Mouse (Mus musculus) cerebellum, adult 2 months (tissue): ENCODE data around the gene Akap12. TPM values are rescaled to one million over a fixed set of nuclear protein-coding genes. Genes with fewer than 3 reads are reported as not detected.

ENCODE experiments used
- DNase-seq, 2 experiments: peaks; one replicate each; pipeline ENCODE4 v3.0.0; 2021
- H3K27ac ChIP-seq: fragments of 200-500 bp; 2 replicates; pipeline ENCODE4 v1.5.1; 2012; ENCODE audit warnings: low read length, control low read depth, inconsistent platforms; ENCODE audit not compliant: insufficient read depth
- H3K27me3 ChIP-seq: fragments of 200-500 bp; 2 replicates; pipeline ENCODE4 v1.6.1; 2012; ENCODE audit warnings: inconsistent platforms, mild to moderate bottlenecking, low read length, moderate library complexity; ENCODE audit not compliant: control insufficient read depth, insufficient read depth
- H3K4me1 ChIP-seq: fragments of 200-500 bp; 2 replicates; pipeline ENCODE4 v1.6.1; 2011; ENCODE audit warnings: low read length; ENCODE audit not compliant: control insufficient read depth, insufficient read depth
- H3K4me3 ChIP-seq: fragments of 200-500 bp; replicated peaks from 2 replicates; pipeline ENCODE3; 2011; ENCODE audit warnings: mild to moderate bottlenecking, low read depth, low read length, control low read depth; ENCODE audit not compliant: insufficient read depth
- CTCF ChIP-seq: fragments of 200-500 bp; IDR thresholded peaks from 2 replicates; pipeline ENCODE4 v1.5.1; 2011; ENCODE audit warnings: low read depth, mild to moderate bottlenecking, control low read depth, low read length, moderate library complexity, borderline replicate concordance; ENCODE audit not compliant: insufficient read depth
- POLR2A ChIP-seq: fragments of 200-500 bp; IDR thresholded peaks from 2 replicates; pipeline ENCODE4 v1.6.1; 2011; ENCODE audit warnings: low read length, control low read depth, borderline replicate concordance; ENCODE audit not compliant: insufficient read depth
- WGBS: fragments of 180-500 bp; shearing (Covaris S2); methylation state at CpG from one replicate; pipeline ENCODE4 v1.1.7; 2018; 5-methylcytosine and 5-hydroxymethylcytosine counted together
- polyA plus RNA-seq: library from polyadenylated mRNA; depleted of rRNA; stranded (reverse); fragments of >200 nt; gene quantifications from 2 replicates; pipeline ENCODE4 v1.2.3, GENCODE M21; 2012

Akap12 gene
- polyA plus RNA-seq, 1 experiment = 38.4 TPM

GRCm38 (mm10) chr10:4347136-4347492, 80.9 kb downstream of the Akap12 start:
- WGBS = 63% methylated on average over 4 of the region's 4 CpGs
- 0 out of 2 replicates have a peak, but pooled peaks cover 3% of the 10 kb centered on the region for H3K4me1 ChIP-seq
- TF ChIP-seq CTCF (no peak), POLR2A (no peak)
- H3K27ac ChIP-seq = no peak overlapping the region
- H3K27me3 ChIP-seq = no peaks in the 10 kb centered on the region
- H3K4me3 ChIP-seq = no peak overlapping the region
- no peak for DNase-seq

- no peak overlapping the region for H3K4me3 ChIP-seq
- H3K27me3 ChIP-seq = no peaks in the 10 kb centered on the region
- DNase-seq = no peak
- no peak overlapping the region for H3K27ac ChIP-seq
- WGBS = 96% methylated on average over 14 of the region's 14 CpGs
- no peak for TF ChIP-seq CTCF
- TF ChIP-seq POLR2A = no peak
- 0 out of 2 replicates have a peak, but pooled peaks cover 3% of the 10 kb centered on the region for H3K4me1 ChIP-seq
Measured at GRCm38 (mm10) chr10:4347591-4347990, 81.4 kb downstream of the Akap12 start.

GRCm38 (mm10) chr10:4354371-4355260, 88.4 kb downstream of the Akap12 start:
- Histone ChIP-seq H3K27me3 (no peaks in the 10 kb centered on the region), H3K4me1 (peaks cover 2% of the 10 kb centered on the region; the same call in 1 of the 2 replicates), H3K27ac (no peak overlapping the region), H3K4me3 (no peak overlapping the region)
- whole genome bisulfite sequencing = 79% methylated on average over 38 of the region's 38 CpGs
- no peak for DNase-seq
- TF ChIP-seq CTCF = no peak
- TF ChIP-seq POLR2A = no peak

- no peak for DNase-seq
- no peak overlapping the region for H3K27ac ChIP-seq
- H3K27me3 ChIP-seq = no peaks in the 10 kb centered on the region
- H3K4me3 ChIP-seq = no peak overlapping the region
- 87% methylated on average over 19 of the region's 19 CpGs for WGBS
- no peak for TF ChIP-seq POLR2A
- TF ChIP-seq CTCF = no peak
- peaks cover 2% of the 10 kb centered on the region; the same call in 1 of the 2 replicates for H3K4me1 ChIP-seq
Measured at GRCm38 (mm10) chr10:4355882-4356451, 89.8 kb downstream of the Akap12 start.

GRCm38 (mm10) chr10:4356640-4357039, 90.5 kb downstream of the Akap12 start:
- H3K4me1 ChIP-seq = peaks cover 2% of the 10 kb centered on the region; the same call in 1 of the 2 replicates
- no peak overlapping the region for H3K27ac ChIP-seq
- WGBS = 80% methylated on average over 5 of the region's 5 CpGs
- TF ChIP-seq POLR2A (no peak), CTCF (no peak)
- H3K27me3 ChIP-seq = no peaks in the 10 kb centered on the region
- H3K4me3 ChIP-seq = no peak overlapping the region
- no peak for DNase-seq

GRCm38 (mm10) chr10:4357435-4357834, 91.3 kb downstream of the Akap12 start:
- H3K4me1 ChIP-seq = peaks cover 2% of the 10 kb centered on the region; the same call in 1 of the 2 replicates
- TF ChIP-seq POLR2A (no peak), CTCF (no peak)
- no peak overlapping the region for H3K27ac ChIP-seq
- no peaks in the 10 kb centered on the region for H3K27me3 ChIP-seq
- WGBS = 72% methylated on average over 10 of the region's 10 CpGs
- DNase-seq = no peak
- no peak overlapping the region for H3K4me3 ChIP-seq

GRCm38 (mm10) chr10:4364618-4365017, 98.4 kb downstream of the Akap12 start:
- no peak for DNase-seq
- no peak overlapping the region for H3K27ac ChIP-seq
- no peaks in the 10 kb centered on the region for H3K4me1 ChIP-seq
- TF ChIP-seq CTCF (no peak), POLR2A (no peak)
- WGBS = 55% methylated on average over 3 of the region's 3 CpGs
- H3K27me3 ChIP-seq = no peaks in the 10 kb centered on the region
- H3K4me3 ChIP-seq = no peak overlapping the region

GRCm38 (mm10) chr10:4370105-4370504, 103.9 kb downstream of the Akap12 start:
- Histone ChIP-seq H3K27me3 (no peaks in the 10 kb centered on the region), H3K27ac (no peak overlapping the region), H3K4me1 (no peaks in the 10 kb centered on the region), H3K4me3 (no peak overlapping the region)
- no peak for DNase-seq
- TF ChIP-seq CTCF = no peak
- no peak for TF ChIP-seq POLR2A
- WGBS = 81% methylated on average over 11 of the region's 11 CpGs
